Mouse (Mus musculus) urinary bladder, adult 18-20 months (tissue): ENCODE measurements around the gene Chchd6.

Source experiments
- DNase-seq, 2 experiments: peaks; one replicate each; pipeline ENCODE4 v3.0.0; 2022; ENCODE audit warnings: low spot score in 2 of 2, mixed read lengths in 2 of 2

Chchd6 gene

DNA sequence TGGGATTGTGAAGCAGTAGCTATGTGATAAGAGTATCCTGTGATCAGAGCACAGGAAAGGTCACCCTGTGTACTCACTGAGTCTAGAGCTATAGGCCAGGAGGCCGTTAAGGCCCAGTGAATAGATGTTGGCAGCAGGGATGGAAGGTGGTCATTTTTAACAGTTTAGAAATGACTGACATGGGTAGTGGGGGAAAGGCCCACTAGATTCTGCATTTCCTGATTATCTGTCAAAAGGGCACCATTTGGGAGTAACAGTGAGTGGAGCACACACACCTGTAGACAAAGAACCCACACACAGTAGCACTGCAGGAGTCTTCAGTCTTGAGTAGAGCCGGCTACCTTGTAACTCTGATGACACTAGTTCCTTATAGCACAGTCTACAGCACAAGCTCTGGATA, 141.0 kb downstream of the Chchd6 start:
- DNase-seq = no peak

DNA sequence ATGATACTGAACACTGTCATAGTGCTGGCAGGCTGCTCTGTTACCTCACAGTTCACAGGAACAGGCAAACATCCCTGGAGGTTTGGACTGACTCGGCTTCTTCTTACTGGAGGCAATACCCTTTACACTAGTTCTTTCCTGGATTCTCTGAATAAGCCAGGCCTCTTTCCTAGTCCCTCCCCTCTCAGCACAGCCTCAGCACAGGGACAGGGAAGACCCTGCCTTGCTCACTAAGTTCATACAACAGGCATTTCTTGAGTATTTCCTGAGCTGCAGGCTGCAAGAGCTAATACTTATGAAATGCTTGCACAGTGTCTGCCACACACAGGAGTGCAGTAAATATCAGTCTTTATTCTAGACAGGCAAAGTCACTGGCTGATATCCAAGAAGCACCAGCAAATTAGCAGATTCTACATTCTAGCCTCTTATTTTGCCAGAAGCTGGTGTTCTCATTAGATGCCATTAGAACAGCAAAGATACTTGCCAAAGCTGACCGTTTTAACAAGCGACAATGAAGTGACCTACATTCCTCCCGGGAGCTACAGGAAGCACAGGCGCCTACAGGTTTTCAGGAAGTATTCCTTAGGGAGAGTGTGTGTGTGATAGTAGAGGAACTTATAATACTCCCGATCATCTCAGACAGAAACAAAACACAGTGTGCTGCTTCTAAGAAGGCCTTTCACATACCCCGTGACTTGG, 142.3 kb downstream of the Chchd6 start:
- DNase-seq = no peak

- DNase-seq = no peak
These were observed 143.1 kb downstream of the Chchd6 start for GRCm38 (mm10) chr6:89452356-89452755.

GRCm38 (mm10) chr6:89448736-89449135, 146.7 kb downstream of the Chchd6 start:
- no peak for DNase-seq

- no peak for DNase-seq
These were observed 154.8 kb downstream of the Chchd6 start for GRCm38 (mm10) chr6:89440671-89441070.

DNA sequence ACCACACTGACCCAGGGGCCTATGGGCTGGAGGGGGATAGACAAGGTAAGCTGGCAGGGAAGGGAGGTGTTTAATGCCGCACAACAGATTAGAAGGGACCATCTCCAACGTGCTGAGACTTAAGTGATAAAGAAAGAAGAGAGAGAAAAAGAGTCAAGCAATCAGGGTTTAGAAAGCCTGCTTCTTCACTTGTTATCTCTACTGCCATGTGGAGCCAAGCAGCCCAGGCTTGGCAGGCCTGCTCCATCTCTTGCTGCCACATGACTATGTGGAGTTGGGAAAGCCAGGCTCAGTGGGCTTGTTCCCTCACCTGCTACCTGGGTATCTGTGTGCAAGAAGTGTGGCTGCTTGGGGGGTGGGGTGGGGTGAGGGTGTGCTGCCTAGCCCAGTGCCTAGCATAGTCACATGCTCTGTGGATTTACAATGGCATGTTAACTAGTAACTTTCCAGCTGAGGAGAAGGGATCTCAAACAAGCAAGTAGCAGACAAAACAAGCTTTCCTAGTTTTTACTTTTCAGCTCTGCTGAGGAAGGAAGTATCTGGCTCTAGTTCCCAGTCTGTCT, 163.5 kb downstream of the Chchd6 start:
- DNase-seq = no peak

DNA sequence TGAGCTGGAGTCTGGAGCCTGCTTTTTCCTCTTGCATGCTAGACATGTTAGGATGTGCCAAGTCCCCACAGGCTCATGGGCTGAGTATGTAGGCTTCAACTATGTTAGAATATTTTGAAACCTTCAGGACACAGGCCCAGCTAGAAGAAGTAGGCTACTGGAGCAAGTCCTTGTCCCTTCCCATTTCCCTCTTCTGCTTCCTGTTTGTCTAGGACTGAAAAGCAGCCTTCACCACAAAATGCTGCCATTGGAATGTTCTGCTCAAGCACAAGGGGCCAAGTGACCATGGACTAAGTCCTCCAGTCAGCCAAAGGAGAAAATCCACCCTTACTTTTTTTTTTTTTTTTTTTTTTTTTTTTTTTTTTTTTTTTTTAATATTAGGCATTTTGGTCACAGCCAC, 164.7 kb downstream of the Chchd6 start:
- DNase-seq = no peak

DNA sequence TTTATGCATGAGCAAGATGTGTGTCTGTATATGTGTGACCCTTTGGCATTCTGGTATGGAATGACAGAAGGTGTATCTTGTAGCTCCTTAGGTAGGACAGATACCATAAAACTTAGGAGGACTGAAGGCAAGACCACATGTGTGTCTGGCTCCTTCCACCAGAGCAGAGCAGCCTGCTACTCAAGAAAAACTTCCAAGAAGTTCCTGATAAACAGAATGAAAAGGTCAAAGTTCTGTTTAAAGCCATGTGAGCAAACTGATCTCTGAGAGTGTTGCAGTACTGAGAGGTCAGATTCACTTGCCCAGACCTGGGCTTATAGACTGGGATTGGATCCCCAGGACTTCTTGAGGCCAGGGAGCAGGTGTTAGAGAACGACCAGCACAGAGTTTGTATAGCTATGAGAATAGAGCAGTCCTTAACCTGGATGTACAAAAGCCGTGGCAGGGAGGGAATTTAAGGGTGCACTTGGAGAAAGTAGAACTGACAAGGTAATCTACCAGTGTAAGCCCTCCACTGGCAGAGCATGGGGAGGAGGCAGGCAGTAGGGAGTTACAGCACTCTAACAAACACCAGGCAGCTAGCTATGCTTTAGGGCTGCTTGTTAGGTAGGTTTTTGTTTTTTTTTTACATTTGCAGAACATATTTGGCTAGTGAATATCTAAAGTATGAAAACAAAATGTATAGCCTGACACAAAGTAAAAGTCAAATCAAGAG, 166.6 kb downstream of the Chchd6 start:
- DNase-seq = no peak

- DNase-seq = no peak
These were observed 171.0 kb downstream of the Chchd6 start for GRCm38 (mm10) chr6:89424461-89424860.

- DNase-seq = peak; percentile 25 to 31
These were observed 172.8 kb downstream of the Chchd6 start for GRCm38 (mm10) chr6:89422621-89423020.

GRCm38 (mm10) chr6:89421922-89422321, 173.5 kb downstream of the Chchd6 start:
- DNase-seq = no peak

DNA sequence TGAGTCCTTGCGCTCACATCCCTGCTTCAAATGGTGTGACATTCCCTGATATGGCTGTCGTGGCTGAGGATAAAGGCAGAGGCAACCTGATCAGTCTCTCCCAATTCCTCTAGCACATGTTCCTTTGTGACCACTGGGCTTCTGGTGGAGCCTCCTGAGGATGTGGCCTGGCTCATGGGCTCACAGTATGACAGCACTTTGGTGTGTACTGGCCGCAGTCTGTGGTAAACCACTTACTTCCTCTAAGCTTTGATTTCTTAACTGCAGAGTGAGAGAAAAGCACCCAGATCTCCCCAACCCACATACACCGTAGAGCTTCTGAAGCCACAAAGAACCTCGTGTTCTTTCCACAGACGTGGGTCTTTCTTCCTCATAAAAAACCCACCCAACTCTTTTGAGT, 173.9 kb downstream of the Chchd6 start:
- DNase-seq = no peak

GRCm38 (mm10) chr6:89420756-89421155, 174.7 kb downstream of the Chchd6 start:
- no peak for DNase-seq

- DNase-seq = no peak
These were observed 175.3 kb downstream of the Chchd6 start for GRCm38 (mm10) chr6:89420110-89420509.

- DNase-seq = no peak
These were observed 176.2 kb downstream of the Chchd6 start for GRCm38 (mm10) chr6:89419066-89419815.

- DNase-seq = no peak
These were observed 179.3 kb downstream of the Chchd6 start for GRCm38 (mm10) chr6:89416030-89416595.

- DNase-seq = no peak
These were observed 180.4 kb downstream of the Chchd6 start for GRCm38 (mm10) chr6:89415091-89415490.

- no peak for DNase-seq
These were observed 181.3 kb downstream of the Chchd6 start for GRCm38 (mm10) chr6:89414126-89414525.

GRCm38 (mm10) chr6:89413481-89413884, 182.0 kb downstream of the Chchd6 start:
- DNase-seq = no peak

DNA sequence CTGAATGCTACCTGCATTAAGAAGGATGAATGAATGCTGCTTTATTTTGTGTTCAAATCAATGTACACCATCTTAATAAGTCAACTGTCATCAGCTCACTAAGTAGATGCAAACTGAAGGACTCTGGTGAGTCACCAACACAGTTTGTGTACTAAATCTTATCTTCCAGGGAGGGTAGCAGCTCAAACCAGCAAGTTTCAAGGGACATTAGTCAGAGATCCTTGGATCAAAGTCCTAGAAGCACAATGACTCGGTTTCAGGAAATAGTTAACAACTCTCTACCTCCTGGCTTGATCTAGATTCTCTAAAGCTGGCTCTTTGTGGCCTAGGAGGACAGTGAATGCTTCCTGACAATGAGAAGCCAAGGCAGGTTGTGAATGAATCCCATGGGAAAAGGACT, 182.9 kb downstream of the Chchd6 start:
- no peak for DNase-seq

DNA sequence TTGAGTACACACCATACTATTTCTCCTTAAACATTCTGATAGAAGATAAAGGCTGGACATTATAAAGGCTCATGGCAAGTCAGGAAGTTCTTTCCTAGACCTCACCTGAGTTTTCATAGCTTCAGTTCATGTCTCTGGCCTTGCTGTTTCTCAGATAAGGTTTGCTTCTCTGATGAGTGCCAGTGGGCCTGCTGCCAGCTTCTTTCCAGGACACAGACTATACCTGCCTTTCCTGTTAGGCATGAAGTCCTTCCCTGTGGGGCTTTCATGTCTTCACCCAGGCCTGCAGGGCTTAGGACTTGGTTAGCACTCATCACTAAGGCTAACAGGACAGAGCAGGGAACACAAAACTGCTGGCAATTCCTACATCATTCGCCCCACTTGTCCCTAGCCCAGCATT, 186.4 kb downstream of the Chchd6 start:
- DNase-seq = no peak

DNA sequence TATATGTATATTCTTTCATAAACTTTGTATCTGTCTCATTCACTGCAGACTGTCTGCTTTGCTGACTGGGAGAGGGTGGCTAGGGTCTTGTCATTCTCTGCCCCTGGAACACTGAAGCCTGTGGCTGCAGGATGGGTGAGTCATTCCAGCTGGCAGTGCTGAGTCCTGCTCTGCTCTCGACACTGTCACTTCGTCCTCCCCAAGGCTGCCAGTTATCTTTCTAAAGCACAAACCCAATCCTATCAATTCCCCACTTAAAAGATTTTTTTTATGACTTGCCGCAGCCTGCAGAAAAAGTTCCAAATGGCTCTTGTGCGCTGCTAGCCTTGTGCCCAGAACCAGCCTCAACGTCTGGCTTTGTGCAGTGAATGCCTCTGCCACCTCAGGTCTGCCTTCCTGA, 187.2 kb downstream of the Chchd6 start:
- DNase-seq = no peak
